Mouse (Mus musculus) hindbrain, embryonic 11.5 days (tissue): ENCODE data around the gene Osbpl8. TPM values are rescaled to one million over a fixed set of nuclear protein-coding genes. Genes with fewer than 3 reads are reported as not detected.
"Not testable (repeated sequence)": the region's sequence is repeated elsewhere in the genome, so short reads cannot be mapped to it uniquely, and the experiment has no call there.

Experiments
- ATAC-seq: fragments of 200-750 bp; cut with Nextera tagmentation; 2 replicates; pipeline ENCODE4 v1.8.0; 2017; ENCODE audit warnings: mild to moderate bottlenecking, moderate TSS enrichment, moderate library complexity; ENCODE audit not compliant: low FRiP score
- DNase-seq: peaks from one replicate; pipeline ENCODE4 v3.0.0-alpha.2; 2015; ENCODE audit warnings: low spot score
- H3K27ac ChIP-seq: fragments of 300-500 bp; sonication (generic); 2 replicates; pipeline ENCODE4 v1.5.1; 2014; ENCODE audit warnings: mild to moderate bottlenecking, low read depth, low read length
- H3K27me3 ChIP-seq: fragments of 300-500 bp; sonication (generic); 2 replicates; pipeline ENCODE4 v1.6.1; 2014; ENCODE audit warnings: mild to moderate bottlenecking, low read length, moderate library complexity, mixed read lengths; ENCODE audit not compliant: control insufficient read depth, insufficient read depth
- H3K36me3 ChIP-seq: fragments of 300-500 bp; sonication (generic); 2 replicates; pipeline ENCODE4 v1.6.1; 2014; ENCODE audit warnings: mild to moderate bottlenecking, low read length, moderate library complexity, mixed read lengths; ENCODE audit not compliant: control insufficient read depth, insufficient read depth
- H3K4me1 ChIP-seq: fragments of 300-500 bp; sonication (generic); replicated peaks from 2 replicates; pipeline ENCODE4 v1.6.1; 2014; ENCODE audit warnings: low read length, mixed read lengths; ENCODE audit not compliant: control insufficient read depth, insufficient read depth
- H3K4me2 ChIP-seq: fragments of 300-500 bp; sonication (generic); replicated peaks from 2 replicates; pipeline ENCODE4 v1.6.1; 2014; ENCODE audit warnings: mild to moderate bottlenecking, low read depth, low read length
- H3K4me3 ChIP-seq: fragments of 300-500 bp; sonication (generic); 2 replicates; pipeline ENCODE4 v1.5.1; 2014; ENCODE audit warnings: low read depth, low read length
- H3K9ac ChIP-seq: fragments of 300-500 bp; sonication (generic); 2 replicates; pipeline ENCODE4 v1.6.1; 2014; ENCODE audit warnings: low read depth, low read length
- H3K9me3 ChIP-seq: fragments of 300-500 bp; sonication (generic); 2 replicates; pipeline ENCODE4 v1.6.1; 2016; ENCODE audit warnings: low read length; ENCODE audit not compliant: control insufficient read depth
- WGBS: fragments of 180-500 bp; shearing (Covaris S2); extraction: QIAGEN DNeasy Blood & Tissue Kit; methylation state at CpG from one replicate; pipeline ENCODE4 v1.1.7; 2014; 5-methylcytosine and 5-hydroxymethylcytosine counted together
- polyA plus RNA-seq: library from polyadenylated mRNA; unstranded; fragments of >200 nt; fragmentation: Nextera tagmentation; extraction: Ambion mirVana; gene quantifications from 2 replicates; pipeline ENCODE4 v1.2.1, GENCODE M21; 2014

Gene Osbpl8
- polyA plus RNA-seq, 1 experiment from 2014 or later: 15.4 TPM

DNA sequence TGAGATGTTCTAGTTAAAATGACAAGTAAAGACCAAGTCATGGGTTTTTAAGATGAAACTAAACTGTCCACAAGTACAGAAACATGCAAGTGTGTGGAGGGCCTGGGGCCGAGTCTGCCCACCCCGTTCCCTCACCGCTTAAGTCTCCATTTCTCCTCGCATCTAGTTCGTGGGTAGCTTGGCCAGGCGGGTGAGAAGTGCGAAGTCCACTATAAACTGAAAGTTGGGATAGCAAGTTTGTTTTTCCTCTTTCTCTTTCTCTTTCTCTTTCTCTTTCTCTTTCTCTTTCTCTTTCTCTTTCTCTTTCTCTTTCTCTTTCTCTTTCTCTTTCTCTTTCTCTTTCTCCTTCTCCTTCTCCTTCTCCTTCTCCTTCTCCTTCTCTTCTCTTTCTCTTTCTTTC is 67.7 kb downstream of the Osbpl8 start:
- H3K9me3 ChIP-seq, DNase-seq, H3K9ac ChIP-seq, H3K27ac ChIP-seq, H3K4me1 ChIP-seq, H3K27me3 ChIP-seq, H3K36me3 ChIP-seq, H3K4me2 ChIP-seq, H3K4me3 ChIP-seq, ATAC-seq: not testable (repeated sequence)
- WGBS: 92% methylated on average over 7 of the region's 7 CpGs

GRCm38 (mm10) chr10:111233476-111234130 is 69.1 kb downstream of the Osbpl8 start:
- no peak for DNase-seq

GRCm38 (mm10) chr10:111234450-111235288 is 70.1 kb downstream of the Osbpl8 start:
- H3K9ac ChIP-seq: no peak overlapping the region
- no peak overlapping the region for H3K27ac ChIP-seq
- no peaks in the 10 kb centered on the region for H3K36me3 ChIP-seq
- H3K27me3 ChIP-seq: no peaks in the 10 kb centered on the region
- WGBS: 84% methylated on average over 6 of the region's 6 CpGs
- no peak for ATAC-seq
- no peak for DNase-seq
- no peaks in the 10 kb centered on the region for H3K4me1 ChIP-seq
- H3K4me3 ChIP-seq: no peak overlapping the region
- no peak overlapping the region for H3K4me2 ChIP-seq
- H3K9me3 ChIP-seq: no peaks in the 10 kb centered on the region

More at GRCm38 (mm10) chr10:111233476-111234130, 69.1 kb downstream of the Osbpl8 start:
- no peak for ATAC-seq
- H3K4me3 ChIP-seq: no peak overlapping the region
- no peaks in the 10 kb centered on the region for H3K4me1 ChIP-seq
- H3K9me3 ChIP-seq: no peaks in the 10 kb centered on the region
- H3K27ac ChIP-seq: no peak overlapping the region
- no peaks in the 10 kb centered on the region for H3K27me3 ChIP-seq
- WGBS: 86% methylated on average over 6 of the region's 6 CpGs
- H3K9ac ChIP-seq: no peak overlapping the region
- H3K36me3 ChIP-seq: no peaks in the 10 kb centered on the region
- no peak overlapping the region for H3K4me2 ChIP-seq

GRCm38 (mm10) chr10:111235289-111235570 is 70.7 kb downstream of the Osbpl8 start:
- Histone ChIP-seq H3K4me1 (no peaks in the 10 kb centered on the region), H3K36me3 (no peaks in the 10 kb centered on the region), H3K9me3 (no peaks in the 10 kb centered on the region), H3K9ac (no peak overlapping the region), H3K4me2 (no peak overlapping the region), H3K4me3 (no peak overlapping the region), H3K27me3 (no peaks in the 10 kb centered on the region), H3K27ac (no peak overlapping the region)
- 96% methylated on average over 6 of the region's 6 CpGs for WGBS
- DNase-seq (no peak), ATAC-seq (no peak)

DNA sequence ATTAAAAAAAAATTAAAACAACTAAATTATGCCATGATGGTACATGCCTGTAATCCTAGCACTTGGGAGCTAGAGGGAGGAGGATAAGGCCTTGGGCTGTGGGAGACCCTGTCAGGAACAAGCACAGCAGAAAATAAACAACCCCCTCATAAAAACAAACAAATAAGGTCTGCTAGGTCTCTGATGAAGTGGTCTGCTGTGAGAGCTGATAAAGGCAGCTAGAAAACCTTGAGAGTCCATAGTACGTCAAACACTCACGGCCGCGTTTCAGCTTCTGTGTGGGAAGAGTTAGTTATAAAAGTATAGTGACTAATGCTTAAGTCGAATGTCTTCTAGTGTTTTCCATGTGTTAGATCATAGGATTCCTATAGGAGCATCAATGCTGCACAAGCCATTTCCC is 72.9 kb downstream of the Osbpl8 start:
- Histone ChIP-seq H3K4me2 (no peak overlapping the region), H3K9me3 (no peaks in the 10 kb centered on the region), H3K4me3 (no peak overlapping the region), H3K4me1 (no peaks in the 10 kb centered on the region), H3K27ac (no peak overlapping the region), H3K27me3 (no peaks in the 10 kb centered on the region), H3K36me3 (no peaks in the 10 kb centered on the region), H3K9ac (no peak overlapping the region)
- 94% methylated on average over 5 of the region's 5 CpGs for WGBS
- no peak for ATAC-seq
- DNase-seq: no peak

DNA sequence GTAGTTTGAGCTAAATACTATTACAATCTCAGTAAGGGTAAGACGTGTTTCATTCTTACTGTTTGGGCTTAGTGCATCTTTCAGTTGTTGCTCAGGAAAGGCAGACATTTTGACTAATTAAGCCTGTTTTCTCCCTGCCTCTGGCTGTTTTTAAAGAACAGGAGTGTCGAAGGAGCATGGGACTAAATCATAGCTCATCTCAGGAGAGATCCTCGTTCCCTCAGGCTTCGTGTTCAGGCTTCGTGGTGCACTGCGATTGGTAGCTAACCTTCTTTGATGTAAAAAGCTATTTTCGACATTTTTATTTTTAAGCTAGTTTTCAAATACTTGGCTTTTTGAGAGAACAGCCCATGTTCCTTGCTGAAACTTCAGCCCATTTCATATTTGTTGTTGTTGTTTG is 78.1 kb downstream of the Osbpl8 start:
- H3K9me3 ChIP-seq: no peaks in the 10 kb centered on the region
- H3K4me1 ChIP-seq: no peaks in the 10 kb centered on the region
- no peaks in the 10 kb centered on the region for H3K36me3 ChIP-seq
- no peak overlapping the region for H3K9ac ChIP-seq
- 87% methylated on average over 7 of the region's 7 CpGs for WGBS
- no peak overlapping the region for H3K4me2 ChIP-seq
- no peak for ATAC-seq
- H3K27ac ChIP-seq: no peak overlapping the region
- no peak for DNase-seq
- no peak overlapping the region for H3K4me3 ChIP-seq
- H3K27me3 ChIP-seq: no peaks in the 10 kb centered on the region

DNA sequence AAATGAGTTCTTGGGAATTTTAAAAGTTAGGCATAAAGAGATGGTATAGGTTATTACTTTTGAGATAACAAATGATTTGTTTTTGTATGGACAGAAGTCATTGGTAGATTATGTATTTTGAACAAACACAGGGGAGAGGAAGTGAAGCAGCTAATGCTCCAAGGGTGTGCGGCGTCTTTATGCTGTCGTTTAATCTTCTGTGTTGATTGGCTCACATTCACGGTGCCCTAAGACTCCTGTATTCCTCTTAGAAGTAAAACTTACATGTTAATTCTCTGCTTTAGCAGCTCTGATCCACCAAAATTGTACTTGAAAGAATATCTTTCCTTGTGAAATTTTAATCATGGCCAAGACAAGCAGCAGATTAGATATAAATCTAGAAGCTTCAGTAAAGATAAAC is 83.1 kb downstream of the Osbpl8 start:
- DNase-seq (no peak), ATAC-seq (no peak)
- H3K27ac ChIP-seq: no peak overlapping the region
- no peak overlapping the region for H3K4me3 ChIP-seq
- H3K9ac ChIP-seq: no peak overlapping the region
- H3K4me1 ChIP-seq: no peaks in the 10 kb centered on the region
- H3K36me3 ChIP-seq: no peaks in the 10 kb centered on the region
- no peaks in the 10 kb centered on the region for H3K9me3 ChIP-seq
- H3K4me2 ChIP-seq: no peak overlapping the region
- 80% methylated on average over 4 of the region's 4 CpGs for WGBS
- H3K27me3 ChIP-seq: no peaks in the 10 kb centered on the region

GRCm38 (mm10) chr10:111248177-111248576 is 83.6 kb downstream of the Osbpl8 start:
- H3K36me3 ChIP-seq: no peaks in the 10 kb centered on the region
- H3K4me3 ChIP-seq: no peak overlapping the region
- no peak overlapping the region for H3K4me2 ChIP-seq
- no peaks in the 10 kb centered on the region for H3K4me1 ChIP-seq
- no peak for ATAC-seq
- no peak for DNase-seq
- H3K27me3 ChIP-seq: no peaks in the 10 kb centered on the region
- H3K9me3 ChIP-seq: no peaks in the 10 kb centered on the region
- no peak overlapping the region for H3K9ac ChIP-seq
- 60% methylated on average over 6 of the region's 6 CpGs for WGBS
- peak overlapping the region; percentile 56; the same call in 1 of the 2 replicates for H3K27ac ChIP-seq

GRCm38 (mm10) chr10:111250192-111250591 is 85.6 kb downstream of the Osbpl8 start:
- Histone ChIP-seq H3K27me3 (no peaks in the 10 kb centered on the region), H3K4me2 (no peak overlapping the region), H3K9ac (no peak overlapping the region), H3K4me3 (no peak overlapping the region), H3K36me3 (no peaks in the 10 kb centered on the region), H3K4me1 (no peaks in the 10 kb centered on the region), H3K27ac (no peak overlapping the region), H3K9me3 (no peaks in the 10 kb centered on the region)
- ATAC-seq (no peak), DNase-seq (no peak)
- WGBS: 87% methylated on average over 4 of the region's 4 CpGs
